Mouse (Mus musculus) embryonic fibroblast, embryonic 13.5 days (primary cell): ENCODE measurements around the gene Olfr1357.

ENCODE experiments used
- CTCF ChIP-seq: IDR thresholded peaks from 2 replicates; pipeline ENCODE4 v1.5.1; 2011; ENCODE audit warnings: mild to moderate bottlenecking, control low read depth, low read length, moderate library complexity, borderline replicate concordance; ENCODE audit not compliant: insufficient read depth
- POLR2A ChIP-seq: IDR thresholded peaks from 2 replicates; pipeline ENCODE4 v1.6.1; 2011; ENCODE audit warnings: low read depth, mild to moderate bottlenecking, control low read depth, low read length, moderate library complexity

DNA sequence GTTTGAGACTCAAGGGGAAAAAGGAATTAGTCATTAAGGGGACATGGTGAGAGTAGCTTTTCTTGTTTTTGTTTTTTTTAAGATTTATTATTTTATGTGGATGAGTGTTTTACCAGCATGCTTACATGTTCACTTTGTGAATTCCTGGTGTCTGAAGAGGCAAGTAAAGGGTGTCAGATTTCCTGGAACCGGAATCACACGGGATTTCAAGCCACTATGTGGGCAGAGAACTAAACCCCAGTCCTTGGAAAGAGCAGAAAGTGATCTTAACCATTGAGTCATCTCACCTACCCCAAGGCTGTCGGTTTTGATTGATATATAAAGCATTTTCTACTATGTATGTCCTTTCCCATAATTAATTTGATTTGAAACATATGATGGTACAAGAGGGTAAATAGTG is 48.2 kb downstream of the Olfr1357 start:
- TF ChIP-seq CTCF (no peak), POLR2A (no peak)
